ENCODE assay signal across 8 mouse cellular contexts in genomic region chr9:55026275-55026663, GRCm38 (mm10). TPM values are rescaled to one million over a fixed set of nuclear protein-coding genes. Genes with fewer than 3 reads are reported as not detected.
DNase-seq lines count a peak whose midpoint lies in the region; ATAC-seq lines count a peak whose summit lies in the region.

Gene Chrna3 (minus strand): TSS chr9:55026562.

- H3K36me3 ChIP-seq in heart, embryonic 16.5 days (ENCODE audit: control insufficient read depth, insufficient read depth) = no peaks in the 10 kb centered on the region
- H3K36me3 ChIP-seq in embryonic facial prominence, embryonic 14.5 days (ENCODE audit: control insufficient read depth, insufficient read depth, low read length) = no peaks in the 10 kb centered on the region
- no peaks in the 10 kb centered on the region for H3K36me3 ChIP-seq in limb, embryonic 10.5 days

- no peak for ATAC-seq in heart, embryonic 16.5 days (replicated peaks; ENCODE audit: extremely low read depth, insufficient read depth, low FRiP score)
- peak; percentile 60 for ATAC-seq in embryonic facial prominence, embryonic 14.5 days (ENCODE audit: low read depth)

- no peak for DNase-seq in heart, adult 18-20 months
- DNase-seq in ZHBTc4 (ENCODE audit: low read depth, low spot score) = peak; percentile 69
- DNase-seq in embryonic facial prominence, embryonic 14.5 days (ENCODE audit: low spot score) = peak; percentile 41
- DNase-seq in limb, embryonic 10.5 days (ENCODE audit: low spot score) = peak; percentile 81
- DNase-seq in retina, postnatal 1 day = peak; percentile 80
- no peak for DNase-seq in layer of hippocampus, adult 8-10 months (ENCODE audit: low spot score in 2 of 2)
- DNase-seq in frontal cortex, adult 2 months (ENCODE audit: extremely low spot score in 1 of 2, low spot score in 1 of 2) = no peak

- H3K9me3 ChIP-seq in heart, embryonic 16.5 days (replicated peaks; ENCODE audit: control insufficient read depth, low read length) = no peaks in the 10 kb centered on the region
- no peaks in the 10 kb centered on the region for H3K9me3 ChIP-seq in embryonic facial prominence, embryonic 14.5 days (ENCODE audit: control insufficient read depth, low read length)
- H3K9me3 ChIP-seq in limb, embryonic 10.5 days (replicated peaks) = no peaks in the 10 kb centered on the region

- no peak within 1 kb of the TSS for H3K9ac ChIP-seq in heart, embryonic 16.5 days (ENCODE audit: low read length)
- peak within 1 kb of the TSS; percentile 46; the same call in 1 of the 2 replicates for H3K9ac ChIP-seq in embryonic facial prominence, embryonic 14.5 days (ENCODE audit: low read depth, low read length)

- 2% methylated on average over 36 of the region's 39 CpGs for WGBS in heart, embryonic 16.5 days
- WGBS in embryonic facial prominence, embryonic 14.5 days = 2% methylated on average over 19 of the region's 39 CpGs
- WGBS in limb, embryonic 10.5 days = under 1% methylated on average over 39 of the region's 39 CpGs

- H3K4me1 ChIP-seq in heart, embryonic 16.5 days (ENCODE audit: control insufficient read depth, insufficient read depth, low read length) = peaks cover 6% of the 10 kb centered on the region
- peaks cover 8% of the 10 kb centered on the region; the same call in 1 of the 2 replicates for H3K4me1 ChIP-seq in embryonic facial prominence, embryonic 14.5 days (ENCODE audit: control insufficient read depth, insufficient read depth, low read length)
- H3K4me1 ChIP-seq in limb, embryonic 10.5 days = peaks cover 17% of the 10 kb centered on the region

- H3K27ac ChIP-seq in heart, embryonic 16.5 days (ENCODE audit: low read length) = no peak within 1 kb of the TSS
- no peak within 1 kb of the TSS for H3K27ac ChIP-seq in embryonic facial prominence, embryonic 14.5 days (replicated peaks; ENCODE audit: low read depth, low read length)
- H3K27ac ChIP-seq in limb, embryonic 10.5 days = peak within 1 kb of the TSS; percentile 53

- peak within 1 kb of the TSS; percentile 43 for H3K4me2 ChIP-seq in heart, embryonic 16.5 days (ENCODE audit: low read depth, low read length)
- H3K4me2 ChIP-seq in embryonic facial prominence, embryonic 14.5 days (ENCODE audit: low read depth, low read length) = peak within 1 kb of the TSS; percentile 61

- peaks cover 38% of the 10 kb centered on the region for H3K27me3 ChIP-seq in heart, embryonic 16.5 days (ENCODE audit: control insufficient read depth, insufficient read depth, low read length)
- peaks cover 38% of the 10 kb centered on the region for H3K27me3 ChIP-seq in embryonic facial prominence, embryonic 14.5 days (replicated peaks; ENCODE audit: control insufficient read depth, insufficient read depth, low read length)
- H3K27me3 ChIP-seq in limb, embryonic 10.5 days (ENCODE audit: low read depth, poor library complexity, severe bottlenecking) = peaks cover 66% of the 10 kb centered on the region

- peak within 1 kb of the TSS; percentile 29 for H3K4me3 ChIP-seq in heart, embryonic 16.5 days (ENCODE audit: low read length)
- H3K4me3 ChIP-seq in embryonic facial prominence, embryonic 14.5 days (ENCODE audit: low read depth, low read length) = peak within 1 kb of the TSS; percentile 36
- H3K4me3 ChIP-seq in limb, embryonic 10.5 days = peak within 1 kb of the TSS; percentile 54

RNA-seq across cellular contexts. Expression of gene Chrna3, which starts in this region (rescaled TPM):
- polyA plus RNA-seq in heart, embryonic 16.5 days (2015; fragmentation: Nextera tagmentation; extraction: Ambion mirVana) = 0.20 and 0.26 TPM in 2 replicates
- not detected for total RNA-seq in heart, adult 18-20 months (2021)
- 2.0 and 2.2 TPM in 2 replicates for polyA plus RNA-seq in embryonic facial prominence, embryonic 14.5 days (2014; fragmentation: Nextera tagmentation; extraction: Ambion mirVana)
- polyA plus RNA-seq in limb, embryonic 10.5 days (2016; fragmentation: Nextera tagmentation; extraction: Ambion mirVana) = 0.15 and 0.25 TPM in 2 replicates
- total RNA-seq in layer of hippocampus, adult 8-10 months (2022) = under 1 TPM; 0.12 to 0.48 (median 0.44) TPM
- 2.1 and 2.9 TPM in 2 replicates for polyA plus RNA-seq in frontal cortex, adult 2 months (2012; rRNA removed)

Comparison
In these comparisons a context has a peak if more than half of its experiments do, and no peak if none do; other contexts are left out.
1. Peak in DNase-seq, H3K4me3 ChIP-seq and H3K27ac ChIP-seq in limb, embryonic 10.5 days; RNA of the gene not detected or under 1 TPM.
2. DNase-seq: peak in ZHBTc4 (single experiment), embryonic facial prominence, embryonic 14.5 days (single experiment) and retina, postnatal 1 day (single experiment); none in heart, adult 18-20 months (0 of 2), layer of hippocampus, adult 8-10 months (0 of 2) and frontal cortex, adult 2 months (0 of 2).
3. Peak in every context shown above with its lines, with median percentiles within 50 percentile points of each other: H3K4me3 ChIP-seq.